Mouse (Mus musculus): ENCODE measurements around the gene Rnf157. TPM values are rescaled to one million over a fixed set of nuclear protein-coding genes. Genes with fewer than 3 reads are reported as not detected.
A peak's percentile ranks its signal among the peaks of the same experiment; 100 is the strongest.
"Not testable (repeated sequence)": the region's sequence is repeated elsewhere in the genome, so short reads cannot be mapped to it uniquely, and the experiment has no call there.

Rnf157 gene
- polyA plus RNA-seq, 1 experiment from 2014 or later, result 1.5 TPM

DNA sequence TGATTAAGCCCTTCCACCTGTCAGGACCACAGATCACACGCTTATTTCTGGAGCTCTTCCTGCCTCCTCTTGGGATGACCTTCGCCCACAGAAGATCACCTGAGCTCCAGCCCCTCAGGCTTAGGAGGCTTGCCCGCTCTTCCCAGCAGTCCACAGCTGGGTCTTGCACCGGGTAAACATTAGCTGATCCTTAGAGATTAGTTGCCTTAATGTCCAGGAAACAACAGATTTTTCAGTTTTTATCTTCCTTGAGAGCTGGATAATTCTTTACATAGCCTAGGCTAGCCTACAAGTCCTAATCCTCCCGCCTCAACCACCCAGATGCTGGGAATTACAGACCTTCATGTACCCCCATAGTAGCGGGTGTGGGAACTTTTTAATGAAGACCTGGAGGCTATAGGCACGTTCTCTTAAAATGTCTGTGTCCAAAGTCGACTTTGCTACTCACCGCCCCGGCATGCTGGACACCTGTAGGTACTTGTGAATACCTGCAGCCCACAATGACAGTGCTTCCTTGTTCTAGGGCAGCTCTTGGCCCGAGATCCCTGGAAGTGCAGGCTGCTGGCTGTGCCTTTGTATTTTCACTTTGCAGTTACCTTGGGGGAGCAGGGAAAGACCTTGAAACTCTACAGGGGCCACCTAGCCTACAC is 18.7 kb upstream of the Rnf157 start:
- Histone ChIP-seq H3K4me3 (ENCODE audit: low read depth, low read length) (peak overlapping the region; percentile 22; the same call in 1 of the 2 replicates), H3K9me3 (ENCODE audit: low read length) (no peaks in the 10 kb centered on the region), H3K9ac (replicated peaks) (0 out of 2 replicates have a peak overlapping the region, but pooled peaks have one; percentile 34), H3K27ac (ENCODE audit: low read depth) (no peak overlapping the region), H3K4me2 (ENCODE audit: low read depth, low read length) (peak overlapping the region; percentile 31), H3K27me3 (ENCODE audit: insufficient read depth, low read length) (no peaks in the 10 kb centered on the region), H3K4me1 (ENCODE audit: insufficient read depth) (peaks cover 50% of the 10 kb centered on the region), H3K36me3 (replicated peaks; ENCODE audit: insufficient read depth, low read length) (peaks cover 16% of the 10 kb centered on the region)
- TF ChIP-seq EP300 (IDR thresholded peaks at IDR 0.05; ENCODE audit: low read depth) (no peak), CTCF (IDR thresholded peaks at IDR 0.05; ENCODE audit: low read depth) (no peak)
- ATAC-seq (no peak), DNase-seq (no peak)
- 56% methylated on average over 11 of the region's 11 CpGs for WGBS (ENCODE audit: insufficient replicate concordance)

DNA sequence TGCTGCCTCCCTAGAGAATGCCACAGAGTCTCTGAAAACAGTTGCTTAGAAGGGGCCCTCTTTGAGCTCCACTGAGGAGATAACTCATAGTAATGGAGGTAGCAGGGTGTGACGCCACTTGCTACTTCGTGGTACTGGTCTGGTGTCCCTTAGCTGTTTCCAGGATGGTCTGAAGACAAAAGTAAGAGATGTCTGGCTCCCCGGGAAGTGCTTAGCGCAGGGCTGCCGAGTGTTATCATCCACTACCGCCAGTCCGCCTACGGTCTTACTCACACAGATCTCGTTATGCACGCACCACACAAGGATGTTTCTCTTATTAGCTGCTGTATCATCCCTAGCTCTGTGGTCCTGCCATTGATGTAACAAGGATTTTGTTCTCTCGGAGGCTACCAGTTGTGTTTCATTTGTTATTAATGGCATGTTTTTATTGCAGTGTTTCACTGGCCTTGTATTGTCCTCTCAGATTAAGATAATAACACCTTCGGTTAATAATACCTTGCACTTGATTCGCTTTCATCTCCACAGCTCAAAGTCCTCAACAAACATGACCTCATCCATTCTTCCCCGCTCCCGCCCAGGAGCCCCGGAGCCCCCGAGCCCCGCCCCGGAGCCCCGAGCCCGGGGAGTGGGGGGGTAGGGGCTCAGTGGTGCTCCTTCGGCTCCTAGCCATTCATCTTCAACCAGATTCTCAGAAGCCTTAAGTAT is 18.0 kb upstream of the Rnf157 start:
- no peaks in the 10 kb centered on the region for H3K9me3 ChIP-seq (ENCODE audit: low read length)
- ATAC-seq (no peak), DNase-seq (no peak)
- no peaks in the 10 kb centered on the region for H3K27me3 ChIP-seq (ENCODE audit: insufficient read depth, low read length)
- TF ChIP-seq EP300 (IDR thresholded peaks at IDR 0.05; ENCODE audit: low read depth), result no peak
- no peak for TF ChIP-seq CTCF (IDR thresholded peaks at IDR 0.05; ENCODE audit: low read depth)
- peaks cover 43% of the 10 kb centered on the region for H3K4me1 ChIP-seq (ENCODE audit: insufficient read depth)
- WGBS (ENCODE audit: insufficient replicate concordance), result 35% methylated on average over 22 of the region's 22 CpGs
- H3K4me2 ChIP-seq (ENCODE audit: low read depth, low read length), result peak overlapping the region; percentile 31
- 0 out of 2 replicates have a peak overlapping the region, but pooled peaks have one; percentile 34 for H3K9ac ChIP-seq (replicated peaks)
- H3K36me3 ChIP-seq (replicated peaks; ENCODE audit: insufficient read depth, low read length), result peaks cover 10% of the 10 kb centered on the region
- H3K4me3 ChIP-seq (ENCODE audit: low read depth, low read length), result peak overlapping the region; percentile 22; the same call in 1 of the 2 replicates
- no peak overlapping the region for H3K27ac ChIP-seq (ENCODE audit: low read depth)

GRCm38 (mm10) chr11:116429862-116430613 is 17.2 kb upstream of the Rnf157 start:
- ATAC-seq (no peak), DNase-seq (no peak)
- peaks cover 1% of the 10 kb centered on the region for H3K36me3 ChIP-seq (replicated peaks; ENCODE audit: insufficient read depth, low read length)
- peak overlapping the region; percentile 31 for H3K4me2 ChIP-seq (ENCODE audit: low read depth, low read length)
- TF ChIP-seq CTCF (IDR thresholded peaks at IDR 0.05; ENCODE audit: low read depth), result no peak
- no peak for TF ChIP-seq EP300 (IDR thresholded peaks at IDR 0.05; ENCODE audit: low read depth)
- H3K4me3 ChIP-seq (ENCODE audit: low read depth, low read length), result no peak overlapping the region
- H3K27ac ChIP-seq (ENCODE audit: low read depth), result 0 out of 2 replicates have a peak overlapping the region, but pooled peaks have one; percentile 30
- peaks cover 35% of the 10 kb centered on the region for H3K4me1 ChIP-seq (ENCODE audit: insufficient read depth)
- H3K9ac ChIP-seq (replicated peaks), result no peak overlapping the region; the same call in 1 of the 2 replicates
- H3K27me3 ChIP-seq (ENCODE audit: insufficient read depth, low read length), result no peaks in the 10 kb centered on the region
- no peaks in the 10 kb centered on the region for H3K9me3 ChIP-seq (ENCODE audit: low read length)
- WGBS (ENCODE audit: insufficient replicate concordance), result 69% methylated on average over 9 of the region's 9 CpGs

GRCm38 (mm10) chr11:116428872-116429859 is 16.3 kb upstream of the Rnf157 start:
- Histone ChIP-seq H3K9me3 (ENCODE audit: low read length) (no peaks in the 10 kb centered on the region), H3K4me2 (ENCODE audit: low read depth, low read length) (peak overlapping the region; percentile 31), H3K4me3 (ENCODE audit: low read depth, low read length) (no peak overlapping the region), H3K4me1 (ENCODE audit: insufficient read depth) (peaks cover 37% of the 10 kb centered on the region), H3K27ac (ENCODE audit: low read depth) (0 out of 2 replicates have a peak overlapping the region, but pooled peaks have one; percentile 1), H3K27me3 (ENCODE audit: insufficient read depth, low read length) (no peaks in the 10 kb centered on the region), H3K9ac (replicated peaks) (peak overlapping the region; percentile 38; the same call in 1 of the 2 replicates), H3K36me3 (replicated peaks; ENCODE audit: insufficient read depth, low read length) (no peaks in the 10 kb centered on the region)
- peak; percentile 7; the same call in 1 of the 2 replicates for TF ChIP-seq EP300 (IDR thresholded peaks at IDR 0.05; ENCODE audit: low read depth)
- TF ChIP-seq CTCF (IDR thresholded peaks at IDR 0.05; ENCODE audit: low read depth), result no peak
- WGBS (ENCODE audit: insufficient replicate concordance), result 35% methylated on average over 13 of the region's 13 CpGs
- peak; percentile 18 for DNase-seq
- ATAC-seq, result no peak

DNA sequence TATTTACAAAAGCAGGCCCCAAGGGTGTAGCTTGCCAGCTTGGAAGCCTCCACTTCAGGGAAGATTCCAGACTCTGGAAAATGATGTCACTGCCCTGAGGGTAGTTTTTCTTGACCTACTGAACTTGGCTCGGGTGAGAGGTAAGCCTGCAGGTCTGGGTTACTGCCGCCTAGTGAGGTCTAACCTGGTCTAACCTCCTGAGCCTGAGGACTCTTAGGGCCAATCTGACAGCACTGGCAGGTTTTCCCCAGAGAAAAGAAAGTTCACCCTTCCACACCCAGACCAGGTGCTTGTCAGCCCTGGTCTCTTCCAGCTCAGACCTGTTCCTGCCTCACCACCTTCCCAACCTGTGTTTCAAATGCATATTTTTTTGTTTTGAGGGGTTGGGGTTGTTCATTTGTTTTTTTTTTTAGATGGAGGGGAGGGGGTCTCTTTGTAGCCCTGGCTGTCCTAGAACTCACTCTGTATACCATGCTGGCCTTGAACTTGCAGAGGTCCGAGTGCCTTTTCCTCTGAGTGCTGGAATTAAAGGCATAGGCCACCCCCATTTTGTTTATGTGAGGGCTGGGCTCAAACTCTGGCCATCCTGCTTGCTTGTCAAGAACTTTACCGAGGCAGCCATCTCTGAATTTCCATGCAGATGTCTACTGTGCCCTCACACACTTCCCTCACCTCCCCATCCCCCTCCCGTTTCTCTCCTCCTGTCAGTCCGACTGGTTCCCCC is 14.2 kb upstream of the Rnf157 start:
- ATAC-seq, result no peak
- Histone ChIP-seq H3K9me3 (ENCODE audit: low read length) (no peaks in the 10 kb centered on the region), H3K4me1 (ENCODE audit: insufficient read depth) (peaks cover 36% of the 10 kb centered on the region), H3K27me3 (ENCODE audit: insufficient read depth, low read length) (no peaks in the 10 kb centered on the region), H3K4me2 (ENCODE audit: low read depth, low read length) (no peak overlapping the region), H3K27ac (ENCODE audit: low read depth) (no peak overlapping the region), H3K9ac (replicated peaks) (no peak overlapping the region), H3K4me3 (ENCODE audit: low read depth, low read length) (no peak overlapping the region), H3K36me3 (replicated peaks; ENCODE audit: insufficient read depth, low read length) (no peaks in the 10 kb centered on the region)
- WGBS (ENCODE audit: insufficient replicate concordance), result 56% methylated on average over 6 of the region's 6 CpGs
- DNase-seq, result no peak
- TF ChIP-seq EP300 (IDR thresholded peaks at IDR 0.05; ENCODE audit: low read depth), result no peak
- no peak for TF ChIP-seq CTCF (IDR thresholded peaks at IDR 0.05; ENCODE audit: low read depth)

DNA sequence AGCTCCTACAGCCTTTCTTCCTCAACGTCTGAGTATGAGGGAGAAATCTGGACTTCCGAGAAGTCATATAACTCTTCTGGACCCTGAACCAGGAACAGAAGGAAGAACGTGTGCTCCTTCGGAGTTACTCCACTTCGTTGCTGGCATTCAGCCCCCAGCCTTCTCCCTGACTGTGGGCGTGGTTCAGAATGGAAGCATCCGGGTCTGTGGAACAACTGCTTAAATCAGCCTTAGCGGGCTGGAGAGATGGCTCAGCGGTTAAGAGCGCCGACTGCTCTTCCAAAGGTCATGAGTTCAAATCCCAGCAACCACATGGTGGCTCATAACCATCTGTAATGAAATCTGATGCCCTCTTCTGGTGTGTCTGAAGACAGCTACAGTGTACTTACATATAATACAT is 13.5 kb upstream of the Rnf157 start:
- not testable (repeated sequence) for H3K27me3 ChIP-seq (ENCODE audit: insufficient read depth, low read length); DNase-seq; H3K9ac ChIP-seq (replicated peaks); ATAC-seq; H3K4me3 ChIP-seq (ENCODE audit: low read depth, low read length); H3K9me3 ChIP-seq (ENCODE audit: low read length); H3K27ac ChIP-seq (ENCODE audit: low read depth); H3K4me2 ChIP-seq (ENCODE audit: low read depth, low read length); H3K36me3 ChIP-seq (replicated peaks; ENCODE audit: insufficient read depth, low read length)
- H3K4me1 ChIP-seq (ENCODE audit: insufficient read depth), result peaks cover 34% of the 10 kb centered on the region
- 81% methylated on average over 11 of the region's 11 CpGs for WGBS (ENCODE audit: insufficient replicate concordance)

Data from liver, postnatal 0 days (tissue).